Mouse (Mus musculus) 416B (cell line): ENCODE data around the gene Trim27.

Experiments used
- DNase-seq: peaks from one replicate; pipeline ENCODE4 v3.0.0; 2011; ENCODE audit warnings: low read depth

The Trim27 gene

GRCm38 (mm10) chr13:21221656-21222462, 42.6 kb downstream of the Trim27 start:
- DNase-seq = no peak

DNA sequence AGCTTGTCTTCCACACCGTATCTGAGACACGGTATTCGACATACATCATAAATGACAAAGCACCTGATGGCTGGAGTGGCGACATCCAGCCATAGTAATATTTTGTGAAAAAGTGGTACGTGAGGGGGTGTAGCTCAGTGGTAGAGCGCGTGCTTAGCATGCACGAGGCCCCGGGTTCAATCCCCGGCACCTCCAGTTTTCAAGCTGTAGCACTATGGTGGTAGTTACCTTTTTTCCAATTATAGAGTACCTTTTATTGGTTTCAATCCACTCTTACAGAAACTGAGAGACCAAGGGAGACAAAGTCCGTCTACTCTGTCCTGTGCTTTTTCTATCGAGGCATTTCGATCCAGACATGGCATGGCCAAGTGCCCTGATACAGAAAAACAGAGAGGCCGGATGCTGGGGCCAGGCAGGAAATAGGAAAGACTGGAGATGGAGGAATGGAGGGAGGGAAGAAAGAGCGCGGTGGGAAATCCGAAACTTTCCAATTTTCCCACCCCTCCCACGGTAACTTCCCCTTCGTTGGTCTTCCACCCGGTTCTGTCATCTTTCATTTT, 43.3 kb downstream of the Trim27 start:
- peak; percentile 71 for DNase-seq

GRCm38 (mm10) chr13:21223242-21223655, 44.0 kb downstream of the Trim27 start:
- DNase-seq = no peak

- DNase-seq = no peak
These were observed 45.1 kb downstream of the Trim27 start for GRCm38 (mm10) chr13:21224376-21224775.

- no peak for DNase-seq
These were observed 46.0 kb downstream of the Trim27 start for GRCm38 (mm10) chr13:21225206-21225605.

DNA sequence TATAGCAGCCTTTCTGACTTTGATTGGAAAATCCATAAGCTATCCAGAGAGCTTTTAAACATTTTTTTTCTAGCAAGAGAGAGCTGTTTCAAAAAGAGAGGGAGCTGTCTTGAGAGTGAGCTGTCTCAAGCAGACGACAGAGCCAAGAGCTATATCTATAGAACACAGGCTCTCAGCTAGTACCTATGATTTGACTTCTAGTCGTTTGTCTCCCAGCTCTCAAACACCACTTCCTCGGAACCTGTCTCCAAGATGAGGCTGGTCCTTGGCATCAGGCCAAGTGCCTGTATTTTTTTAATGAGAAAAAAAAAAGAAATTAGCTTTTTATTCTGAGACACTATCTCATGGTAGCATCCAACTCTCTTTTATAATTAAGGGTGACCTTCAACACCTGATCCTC, 46.8 kb downstream of the Trim27 start:
- DNase-seq = no peak

GRCm38 (mm10) chr13:21233732-21234705, 54.8 kb downstream of the Trim27 start:
- peak; percentile 87 for DNase-seq

- no peak for DNase-seq
These were observed 57.5 kb downstream of the Trim27 start for GRCm38 (mm10) chr13:21236714-21237113.

- no peak for DNase-seq
These were observed 57.9 kb downstream of the Trim27 start for GRCm38 (mm10) chr13:21237161-21237560.

GRCm38 (mm10) chr13:21240788-21241187, 61.5 kb downstream of the Trim27 start:
- DNase-seq = peak; percentile 67

- peak; percentile 35 for DNase-seq
These were observed 63.3 kb downstream of the Trim27 start for GRCm38 (mm10) chr13:21242408-21243125.

DNA sequence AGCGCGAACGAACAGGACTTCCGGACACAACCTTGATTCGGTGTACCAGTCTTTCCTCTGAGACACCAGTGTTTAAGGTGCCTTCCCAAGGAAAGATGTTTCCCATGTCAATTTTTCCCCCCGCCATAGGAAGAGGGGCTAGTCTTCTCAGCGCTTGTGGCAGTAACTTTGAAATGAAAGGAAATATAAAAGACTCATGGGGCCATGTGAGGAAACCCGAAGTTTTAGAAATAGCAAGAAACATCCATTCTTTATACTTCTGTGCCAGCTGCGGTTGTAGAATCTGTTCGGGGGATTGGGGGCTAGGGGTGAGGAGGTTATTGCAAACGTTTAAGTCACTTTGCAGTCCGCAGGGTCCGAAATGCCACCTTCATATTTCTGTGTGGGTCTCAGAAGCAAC, 64.0 kb downstream of the Trim27 start:
- no peak for DNase-seq

DNA sequence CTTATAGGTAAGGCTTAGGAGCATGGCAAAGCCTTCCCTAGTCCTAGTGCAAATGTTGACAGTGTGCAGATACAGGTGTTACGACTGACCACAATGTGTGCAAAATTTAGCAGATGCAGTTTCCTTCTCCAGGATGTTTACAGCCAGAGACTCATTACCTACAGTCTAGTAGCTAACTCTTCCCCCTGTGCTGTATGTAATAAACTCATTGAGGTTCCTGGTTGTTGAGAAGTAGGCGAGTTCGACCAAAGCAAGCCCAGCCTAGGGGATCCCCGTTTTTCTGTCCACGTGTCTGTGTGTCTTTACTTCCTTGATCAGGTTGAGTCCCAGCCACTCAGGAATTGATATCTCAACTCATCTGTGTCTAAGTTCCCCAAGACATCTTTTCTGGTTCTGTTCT, 64.8 kb downstream of the Trim27 start:
- DNase-seq = no peak
